Mouse (Mus musculus) G1E-ER4 (cell line): ENCODE data around the gene Mlh3. TPM values are rescaled to one million over a fixed set of nuclear protein-coding genes. Genes with fewer than 3 reads are reported as not detected.

ENCODE experiments used
- GATA1 ChIP-seq: IDR thresholded peaks from one replicate; pipeline ENCODE4 v1.8.0; 2012; ENCODE audit warnings: low read length, inconsistent platforms
- polyA plus RNA-seq: library from polyadenylated mRNA; stranded (reverse); fragments of >175 nt; gene quantifications from 2 replicates; pipeline ENCODE4 v1.2.3, GENCODE M21; 2012

Gene Mlh3
- polyA plus RNA-seq, 1 experiment, result 0.84 TPM

DNA sequence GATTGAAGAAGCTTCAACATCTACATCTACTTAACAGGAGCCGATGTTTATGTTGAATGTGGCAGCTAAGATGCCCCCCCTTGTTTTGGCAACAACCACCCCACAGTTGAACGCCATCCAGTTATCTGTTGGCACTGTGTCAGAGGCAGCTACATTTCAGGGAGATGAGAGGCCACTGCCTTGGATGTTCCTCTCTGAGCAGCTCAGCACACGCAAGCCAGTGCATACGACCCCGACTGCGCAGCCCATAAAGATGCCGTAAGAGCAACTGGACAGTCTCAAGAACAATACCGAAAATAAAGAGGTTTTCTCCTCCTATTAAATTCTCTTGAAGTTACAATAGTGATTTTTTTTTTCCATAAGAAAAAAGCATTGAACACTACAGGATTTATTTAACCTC is 5.9 kb downstream of the Mlh3 start:
- no peak for TF ChIP-seq GATA1

DNA sequence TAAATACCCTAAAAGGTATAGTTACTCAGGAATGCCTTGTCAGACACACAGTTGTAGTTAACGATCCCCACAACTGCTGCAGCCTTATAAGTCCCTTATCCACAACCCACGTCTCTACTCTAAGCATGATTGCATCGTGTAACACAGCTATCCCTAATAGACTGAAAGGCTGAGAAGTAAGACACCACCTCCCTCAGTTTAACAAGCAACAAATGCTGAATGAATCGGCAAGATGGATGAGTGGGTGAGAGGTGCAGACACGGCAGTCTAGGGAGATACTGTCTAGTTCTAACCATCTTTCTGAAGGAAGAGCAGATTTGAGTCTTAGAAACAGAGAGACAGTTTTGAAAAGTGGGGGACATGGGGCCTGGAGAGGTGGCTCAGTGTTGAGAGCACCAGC is 7.2 kb downstream of the Mlh3 start:
- no peak for TF ChIP-seq GATA1

DNA sequence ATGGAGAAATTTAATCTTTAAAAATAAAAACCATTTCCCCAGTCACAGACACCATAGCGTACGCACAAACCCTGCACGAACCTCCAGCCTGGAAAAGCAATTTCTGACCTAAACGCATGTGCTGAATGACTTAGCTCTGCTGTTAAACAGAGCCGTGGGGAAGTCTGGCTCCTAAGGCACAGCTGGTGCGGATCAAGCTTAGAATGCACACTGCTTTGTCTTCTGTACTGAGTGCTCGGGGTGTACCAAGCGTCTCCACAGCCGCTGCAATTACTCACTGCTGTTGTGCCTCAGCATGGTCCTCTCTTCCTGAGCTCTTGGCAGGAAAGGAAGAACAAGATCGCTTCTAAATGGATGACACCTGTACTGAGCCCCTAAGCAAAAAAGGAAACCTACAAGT is 7.9 kb downstream of the Mlh3 start:
- TF ChIP-seq GATA1, result no peak

DNA sequence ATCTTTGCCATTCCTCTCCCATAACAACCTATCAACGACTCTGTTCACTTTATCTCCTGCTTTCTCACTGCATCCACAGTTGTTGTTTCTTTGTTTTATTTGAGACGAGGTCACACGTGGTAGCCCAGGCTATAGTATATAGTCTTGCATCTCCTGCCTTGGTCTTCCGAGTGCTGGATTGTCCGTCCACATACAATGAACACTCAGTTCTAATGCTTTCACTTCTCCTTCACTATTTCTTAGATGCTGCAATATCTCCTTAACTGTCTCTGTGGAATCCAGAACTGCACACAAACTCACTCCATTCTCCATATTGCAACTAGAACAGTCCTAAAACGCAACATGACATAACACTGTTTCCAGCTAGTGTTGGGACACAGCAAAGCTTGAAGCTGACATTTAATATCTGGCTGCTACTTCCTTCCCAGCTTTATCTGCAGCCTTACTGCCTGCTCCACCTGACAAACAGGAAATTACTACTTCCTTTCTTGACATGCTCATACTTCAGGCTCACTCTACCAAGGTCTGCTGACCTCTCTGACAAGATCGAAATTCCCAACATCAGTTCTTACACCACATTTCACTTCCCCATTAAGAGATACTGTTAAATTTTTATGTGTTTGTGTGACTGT is 13.3 kb downstream of the Mlh3 start:
- TF ChIP-seq GATA1, result peak; percentile 42

DNA sequence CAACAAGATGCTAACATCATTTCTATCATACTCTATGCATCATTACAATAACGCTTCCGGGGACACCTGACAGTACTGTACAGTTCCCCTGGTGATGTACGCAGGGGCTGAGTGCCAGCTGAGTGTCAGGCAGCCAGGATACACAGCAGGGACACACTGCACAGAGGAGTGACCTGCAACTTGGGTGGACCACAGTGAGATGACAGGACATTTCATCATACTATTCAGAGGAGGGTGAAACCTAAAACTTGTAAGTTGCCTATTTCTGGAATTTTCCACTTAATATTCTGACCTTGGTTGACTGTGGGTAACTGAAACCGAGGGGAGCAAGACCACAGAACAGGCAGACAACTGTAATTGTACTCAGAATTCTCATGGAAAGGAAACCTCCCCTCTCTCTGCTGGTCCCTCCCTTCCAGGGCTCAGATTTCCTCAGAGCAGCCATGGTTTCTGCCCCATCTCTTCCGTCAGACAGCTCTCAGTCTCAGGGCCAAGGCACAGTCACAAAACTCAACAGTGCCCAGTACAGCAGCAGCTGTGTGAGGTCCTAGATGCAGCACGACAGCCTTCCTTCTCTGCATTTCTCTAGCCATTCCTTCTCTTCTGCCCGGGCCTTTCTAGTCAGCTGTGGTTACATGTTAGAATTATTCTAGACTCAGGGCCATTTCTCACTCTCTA is 14.2 kb downstream of the Mlh3 start:
- no peak for TF ChIP-seq GATA1

DNA sequence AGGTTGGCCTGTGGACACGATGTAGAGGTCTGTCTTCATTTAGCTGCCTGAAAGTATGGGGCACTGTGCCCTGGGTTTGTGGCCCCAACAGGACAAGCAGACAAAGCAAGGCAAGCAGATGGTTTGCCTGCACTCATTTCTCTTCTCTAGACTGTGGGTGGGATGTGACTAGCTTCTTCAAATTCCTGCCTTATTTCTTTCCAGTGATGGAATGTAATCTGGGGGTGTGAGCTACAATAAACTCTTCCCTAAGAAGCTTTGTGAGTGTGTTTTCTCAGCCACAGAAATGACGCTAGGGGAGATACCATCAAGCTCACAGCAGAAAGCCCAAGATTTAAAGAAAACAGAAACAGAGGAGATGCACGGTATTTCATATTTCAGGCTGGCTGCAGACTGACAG is 18.3 kb downstream of the Mlh3 start:
- no peak for TF ChIP-seq GATA1

DNA sequence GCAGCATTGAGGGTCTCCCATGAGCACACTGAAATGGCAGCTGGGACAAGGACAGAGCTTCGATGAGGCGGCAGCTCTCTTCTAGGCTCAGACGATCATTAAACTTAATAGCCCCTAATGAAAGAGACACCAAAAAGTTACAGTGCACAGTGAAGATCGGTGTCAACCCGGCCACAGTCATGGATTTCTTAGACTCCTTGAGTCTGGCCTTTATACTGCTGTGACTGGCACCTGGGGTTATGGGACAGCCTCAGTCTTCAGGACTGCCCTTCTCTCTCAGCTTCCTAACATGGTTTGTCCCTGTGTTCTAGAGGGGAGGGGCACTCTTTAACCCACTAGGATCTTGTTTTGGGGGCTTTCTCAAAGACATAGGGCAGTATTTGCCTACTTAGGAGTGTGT is 32.8 kb downstream of the Mlh3 start:
- no peak for TF ChIP-seq GATA1

DNA sequence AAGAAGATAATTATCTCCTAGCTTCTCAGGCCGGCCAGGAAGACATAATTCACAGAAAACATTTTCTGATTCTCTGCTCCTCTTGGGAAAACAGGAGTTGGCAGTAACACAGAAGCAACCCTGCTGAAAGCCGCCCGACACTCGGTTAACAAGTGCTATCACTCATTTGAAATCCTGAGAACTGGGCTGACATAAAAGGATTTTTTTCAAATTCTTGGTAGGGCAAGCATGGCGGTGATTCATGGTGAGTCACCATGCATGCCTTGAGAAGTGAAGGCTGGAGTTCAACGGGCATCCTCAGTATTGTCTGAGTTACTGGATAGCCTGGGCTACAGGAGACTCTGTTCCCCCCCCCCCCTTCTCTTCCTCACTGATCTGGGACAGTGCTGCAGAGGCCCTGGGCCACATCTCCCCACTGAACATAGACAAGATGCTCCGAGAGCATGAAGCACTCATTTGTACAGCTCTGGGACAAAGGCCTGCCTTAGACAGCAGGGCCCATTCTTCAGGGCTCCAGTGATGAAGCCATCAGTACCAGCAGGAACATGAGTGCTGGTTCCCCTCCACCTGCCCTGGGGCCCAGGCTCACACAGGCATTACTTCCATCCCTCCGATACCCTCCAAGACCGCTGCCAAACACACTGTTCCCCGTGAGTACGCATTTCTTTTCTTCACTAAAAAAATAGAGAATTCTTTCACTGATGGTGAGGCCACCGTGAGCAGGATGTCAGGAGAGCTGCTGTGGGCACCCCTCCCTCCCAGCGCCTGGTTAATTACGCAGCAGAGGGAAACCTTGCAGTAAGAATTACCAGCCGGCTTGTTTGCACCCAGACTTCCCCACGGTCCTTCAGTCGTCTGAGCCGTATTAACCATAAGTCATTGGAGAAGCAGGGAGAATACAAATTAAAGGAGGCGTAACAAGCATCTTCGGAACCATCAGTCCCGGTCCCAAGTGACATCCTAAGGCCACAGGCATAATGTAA is 36.7 kb downstream of the Mlh3 start:
- no peak for TF ChIP-seq GATA1

DNA sequence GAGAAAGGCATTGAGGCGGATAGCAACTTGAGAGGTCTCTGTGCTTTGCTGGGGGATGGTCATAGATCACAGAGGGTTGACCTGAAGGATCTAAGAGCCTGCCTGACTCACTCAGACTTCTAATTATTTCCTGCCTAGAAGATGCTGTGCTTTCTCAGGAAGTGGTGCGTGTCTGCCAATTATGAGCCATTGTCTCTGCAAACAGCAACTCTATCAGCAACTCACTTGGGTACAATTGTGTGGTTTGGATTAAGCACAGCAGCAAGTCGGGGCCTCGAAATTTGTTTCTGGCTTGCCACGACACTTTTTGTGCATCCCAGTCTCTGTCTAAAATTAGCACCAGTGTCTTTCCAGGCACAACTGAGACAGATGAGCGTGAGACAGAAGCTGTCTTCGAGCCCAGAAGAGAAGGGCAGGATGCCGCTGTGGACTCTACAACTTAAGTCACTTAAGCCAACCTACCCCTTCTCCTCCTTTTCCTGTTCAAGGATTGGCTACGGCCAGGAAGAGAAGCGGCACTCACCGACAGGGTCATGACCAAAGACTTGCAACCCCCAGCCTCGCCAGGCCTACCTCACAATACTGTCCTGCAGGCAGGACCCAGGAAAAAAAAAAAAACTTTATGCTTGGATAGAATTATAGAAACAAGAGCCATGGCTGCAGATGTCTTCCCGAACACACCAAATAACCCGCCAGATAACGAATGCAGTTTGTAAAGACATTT is 42.4 kb downstream of the Mlh3 start:
- TF ChIP-seq GATA1, result no peak

DNA sequence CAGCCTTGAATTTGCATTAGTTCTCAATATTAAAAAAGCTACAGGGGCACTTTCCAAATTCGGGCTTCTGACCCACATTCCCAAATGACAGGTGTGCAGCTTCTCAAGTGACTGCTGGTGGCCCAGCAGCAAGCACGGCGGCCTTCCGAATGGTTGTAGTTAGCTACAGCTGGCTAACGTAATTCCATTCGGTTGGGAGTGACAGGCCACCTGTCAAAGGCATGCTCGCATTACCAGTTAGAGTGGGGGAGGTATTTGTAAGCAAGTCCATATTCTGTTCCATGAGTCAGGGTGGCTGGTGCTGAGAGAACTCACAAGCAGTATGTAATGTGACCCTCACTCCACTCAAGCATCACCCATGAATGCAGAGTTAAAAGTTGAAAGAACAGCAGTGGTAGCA is 43.2 kb downstream of the Mlh3 start:
- TF ChIP-seq GATA1, result no peak

DNA sequence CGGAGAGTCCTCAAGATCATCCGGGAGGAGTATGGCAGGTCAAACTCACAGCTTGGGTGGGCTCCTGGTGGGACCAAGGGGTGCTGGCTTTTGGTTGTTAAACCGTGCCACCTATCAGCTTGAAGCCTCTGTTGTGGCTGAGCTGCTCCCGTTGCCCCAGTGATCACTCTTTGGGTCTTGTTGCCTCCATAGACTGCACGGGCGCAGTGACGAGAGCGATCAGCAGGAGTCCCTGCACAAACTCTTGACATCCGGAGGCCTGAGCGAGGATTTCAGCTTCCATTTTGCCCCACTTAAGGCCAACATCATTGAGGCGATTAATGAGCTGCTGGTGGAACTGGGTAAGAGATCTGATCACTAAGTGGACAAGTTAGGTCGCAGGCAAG is 50.5 kb downstream of the Mlh3 start:
- TF ChIP-seq GATA1, result no peak

DNA sequence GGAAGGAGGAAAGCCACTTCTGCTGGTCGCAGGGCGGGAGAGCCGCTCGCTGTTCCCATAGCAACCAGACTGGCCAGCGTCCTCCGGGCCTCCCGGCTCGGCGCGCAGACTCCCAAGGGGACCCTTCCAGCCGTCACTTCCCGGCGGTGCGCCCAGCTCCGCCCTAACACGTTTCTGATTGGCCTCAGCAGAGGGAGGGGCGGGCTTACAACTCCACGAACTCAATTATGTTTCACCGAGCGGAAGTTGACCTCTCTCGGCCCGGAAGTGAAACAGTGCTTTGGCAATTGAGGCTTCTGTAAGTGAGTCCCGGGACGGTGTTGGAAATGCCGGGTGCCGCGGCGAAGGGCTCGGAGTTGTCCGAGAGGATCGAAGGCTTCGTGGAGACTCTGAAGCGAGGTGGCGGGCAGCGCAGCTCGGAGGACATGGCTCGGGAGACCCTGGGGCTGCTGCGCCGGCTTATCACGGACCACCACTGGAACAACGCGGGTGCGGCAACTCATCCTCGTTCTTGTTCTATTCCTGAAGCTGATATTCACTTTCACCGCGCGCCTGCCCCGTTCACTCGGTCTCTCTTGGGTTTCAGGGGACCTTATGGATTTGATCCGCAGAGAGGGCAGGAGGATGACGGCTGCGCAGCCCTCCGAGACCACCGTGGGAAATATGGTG is 51.0 kb downstream of the Mlh3 start, which contains the start of gene Eif2b2:
Gene Eif2b2 (plus strand): TSS at position 246 of the 669 bp plus-strand sequence.
- no peak for TF ChIP-seq GATA1

DNA sequence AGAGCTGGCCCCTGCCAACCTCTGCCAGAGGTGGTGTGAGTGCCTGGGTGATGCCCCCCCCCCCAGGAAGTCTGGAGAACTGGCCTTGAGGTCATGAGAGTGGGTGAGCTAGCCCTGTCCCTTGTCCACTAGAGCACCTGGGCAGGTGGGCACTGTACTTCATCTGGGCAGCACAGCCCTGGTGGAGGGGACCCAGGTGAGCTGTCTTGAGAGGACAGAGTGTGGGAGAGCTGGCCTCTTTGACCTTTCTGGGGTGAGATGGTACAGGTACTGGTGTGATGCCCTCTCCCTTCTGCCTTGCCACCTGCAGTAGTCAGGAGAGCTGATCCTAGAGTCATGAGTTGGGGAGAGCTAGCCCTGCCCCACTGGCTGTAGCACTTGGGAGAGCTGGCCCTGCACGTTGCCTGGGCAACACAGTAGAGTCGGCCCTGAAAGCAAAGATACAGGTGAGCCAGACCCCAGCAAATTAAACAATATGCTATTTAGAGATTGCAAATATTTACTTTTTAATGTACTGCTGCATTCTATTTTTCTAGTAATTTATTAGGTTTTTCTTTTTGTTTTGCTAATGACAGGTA is 52.6 kb downstream of the Mlh3 start:
- no peak for TF ChIP-seq GATA1

DNA sequence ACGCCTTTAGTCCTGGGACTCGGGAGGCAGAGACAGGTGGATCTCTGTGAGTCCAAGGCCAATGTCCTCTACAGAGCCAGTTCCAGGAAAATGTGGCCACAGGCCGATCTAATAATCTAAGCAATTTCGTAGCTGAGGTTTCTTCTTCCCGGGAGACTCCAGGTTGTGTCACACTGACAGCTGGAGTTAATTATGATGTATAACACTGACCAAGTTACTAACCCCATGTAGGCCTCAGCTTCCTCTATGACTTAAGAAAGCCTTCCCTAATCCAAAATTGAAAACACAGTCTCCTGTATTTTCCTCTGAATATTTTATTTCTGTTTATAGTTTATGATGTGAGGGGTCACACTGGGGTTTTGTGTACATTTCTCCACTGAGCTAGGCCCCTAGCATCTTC is 55.4 kb downstream of the Mlh3 start:
- TF ChIP-seq GATA1, result no peak
